Comparison of ENCODE assay signal across 22 mouse cellular contexts in genomic region chr19:57606351-57606750, GRCm38 (mm10). TPM values are rescaled to one million over a fixed set of nuclear protein-coding genes. Genes with fewer than 3 reads are reported as not detected.
DNase-seq lines count a peak whose midpoint lies in the region; ATAC-seq and TF ChIP-seq lines count a peak whose summit lies in the region.
"Had no signal": no experiment of that assay in that cellular context is flagged by ENCODE, and none has a peak within 500 bp of the region (broad histone marks: within the 10 kb centered on the region; RNA-seq: fewer than 3 reads in every experiment).

No protein-coding gene starts in this region.

- H3K4me3 ChIP-seq in embryonic facial prominence, embryonic 13.5 days = no peak overlapping the region
- H3K4me3 ChIP-seq in embryonic facial prominence, embryonic 10.5 days = no peak overlapping the region
- no peak overlapping the region for H3K4me3 ChIP-seq in limb, embryonic 12.5 days (replicated peaks)
- H3K4me3 ChIP-seq in limb, embryonic 10.5 days = no peak overlapping the region
- H3K4me3 ChIP-seq in MEL (ENCODE audit: control insufficient read depth in 1 of 2, insufficient read depth in 1 of 2, low read depth in 2 of 2, low read length in 2 of 2) = peak overlapping the region; percentile 41 to 57
- no peak overlapping the region for H3K4me3 ChIP-seq in limb, embryonic 13.5 days
- no peak overlapping the region for H3K4me3 ChIP-seq in midbrain, embryonic 10.5 days
- H3K4me3 ChIP-seq: forebrain, embryonic 12.5 days; heart, adult 2 months; heart, embryonic 12.5 days; hindbrain, embryonic 10.5 days had no signal

- no peaks in the 10 kb centered on the region for H3K9me3 ChIP-seq in embryonic facial prominence, embryonic 13.5 days
- H3K9me3 ChIP-seq in embryonic facial prominence, embryonic 10.5 days = no peaks in the 10 kb centered on the region
- H3K9me3 ChIP-seq in limb, embryonic 12.5 days = peaks cover 8% of the 10 kb centered on the region; the same call in 1 of the 2 replicates
- H3K9me3 ChIP-seq in limb, embryonic 10.5 days (replicated peaks) = no peaks in the 10 kb centered on the region
- H3K9me3 ChIP-seq in MEL (replicated peaks; ENCODE audit: insufficient read depth, low read length) = no peaks in the 10 kb centered on the region
- H3K9me3 ChIP-seq in limb, embryonic 13.5 days = 0 out of 2 replicates have a peak, but pooled peaks cover 3% of the 10 kb centered on the region
- H3K9me3 ChIP-seq in midbrain, embryonic 10.5 days (replicated peaks) = 0 out of 2 replicates have a peak, but pooled peaks cover 4% of the 10 kb centered on the region
- H3K9me3 ChIP-seq: forebrain, embryonic 12.5 days had no signal

- H3K36me3 ChIP-seq in embryonic facial prominence, embryonic 13.5 days = no peaks in the 10 kb centered on the region
- H3K36me3 ChIP-seq in embryonic facial prominence, embryonic 10.5 days (replicated peaks) = no peaks in the 10 kb centered on the region
- no peaks in the 10 kb centered on the region for H3K36me3 ChIP-seq in limb, embryonic 12.5 days
- H3K36me3 ChIP-seq in limb, embryonic 10.5 days = no peaks in the 10 kb centered on the region
- H3K36me3 ChIP-seq in MEL (ENCODE audit: control insufficient read depth in 1 of 2, insufficient read depth in 2 of 2, low read length in 2 of 2) = peaks cover 0 to 4% of the 10 kb centered on the region in 2 experiments; a peak in 2 of 4 replicates
- peaks cover 2% of the 10 kb centered on the region; the same call in 1 of the 2 replicates for H3K36me3 ChIP-seq in limb, embryonic 13.5 days
- H3K36me3 ChIP-seq in midbrain, embryonic 10.5 days = no peaks in the 10 kb centered on the region
- H3K36me3 ChIP-seq: forebrain, embryonic 12.5 days; G1E; heart, embryonic 12.5 days; hindbrain, embryonic 10.5 days had no signal

- 56% methylated on average over 10 of the region's 10 CpGs for WGBS in embryonic facial prominence, embryonic 13.5 days
- 87% methylated on average over 10 of the region's 10 CpGs for WGBS in embryonic facial prominence, embryonic 10.5 days
- WGBS in limb, embryonic 12.5 days = 60% methylated on average over 10 of the region's 10 CpGs
- WGBS in limb, embryonic 10.5 days = 88% methylated on average over 10 of the region's 10 CpGs
- 48% methylated on average over 10 of the region's 10 CpGs for WGBS in limb, embryonic 13.5 days
- WGBS in midbrain, embryonic 10.5 days = 89% methylated on average over 10 of the region's 10 CpGs

- 0 out of 2 replicates have a peak overlapping the region, but pooled peaks have one; percentile 18 for H3K4me2 ChIP-seq in embryonic facial prominence, embryonic 13.5 days
- H3K4me2 ChIP-seq in limb, embryonic 12.5 days = no peak overlapping the region
- 0 out of 2 replicates have a peak overlapping the region, but pooled peaks have one; percentile 14 for H3K4me2 ChIP-seq in limb, embryonic 13.5 days (replicated peaks)
- H3K4me2 ChIP-seq: forebrain, embryonic 12.5 days; heart, embryonic 12.5 days; hindbrain, embryonic 14.5 days had no signal

- no peak for ATAC-seq in embryonic facial prominence, embryonic 13.5 days (ENCODE audit: insufficient number of reproducible peaks, insufficient read depth, low FRiP score, low TSS enrichment, low read depth)
- ATAC-seq in limb, embryonic 12.5 days (ENCODE audit: insufficient number of reproducible peaks, insufficient read depth, low FRiP score, low TSS enrichment, low read depth) = no peak
- no peak for ATAC-seq in limb, embryonic 13.5 days (ENCODE audit: low FRiP score, low read depth)
- ATAC-seq: CD4-positive, CD25-positive, alpha-beta regulatory T cell, adult 4 months; forebrain, embryonic 16.5 days had no signal

- DNase-seq in embryonic facial prominence, embryonic 10.5 days (ENCODE audit: low spot score) = no peak
- no peak for DNase-seq in limb, embryonic 10.5 days (ENCODE audit: low spot score)
- DNase-seq in MEL (ENCODE audit: low read depth, low spot score) = peak; percentile 76
- no peak for DNase-seq in adrenal gland, postnatal 36 days
- no peak for DNase-seq in midbrain, embryonic 10.5 days (ENCODE audit: low spot score)
- DNase-seq: adrenal gland, postnatal 10 days; B cell, adult 2 months; cerebellum, adult 11-12 months; cerebellum, adult 9-10 months; cerebellum, postnatal 25 days; gastrocnemius, postnatal 10 days; heart, adult 2 months had no signal

- H3K27ac ChIP-seq in embryonic facial prominence, embryonic 13.5 days = peak overlapping the region; percentile 51
- H3K27ac ChIP-seq in embryonic facial prominence, embryonic 10.5 days (replicated peaks) = no peak overlapping the region
- H3K27ac ChIP-seq in limb, embryonic 12.5 days = 0 out of 2 replicates have a peak overlapping the region, but pooled peaks have one; percentile 9
- H3K27ac ChIP-seq in limb, embryonic 10.5 days = no peak overlapping the region
- peak overlapping the region; percentile 22; the same call in 1 of the 2 replicates for H3K27ac ChIP-seq in MEL (ENCODE audit: control insufficient read depth, low read depth, low read length)
- no peak overlapping the region for H3K27ac ChIP-seq in limb, embryonic 13.5 days
- no peak overlapping the region for H3K27ac ChIP-seq in midbrain, embryonic 10.5 days (replicated peaks)
- H3K27ac ChIP-seq: forebrain, embryonic 12.5 days; heart, adult 2 months; hindbrain, embryonic 10.5 days; hindbrain, embryonic 14.5 days had no signal

- TF ChIP-seq POLR2A in MEL (IDR thresholded peaks at IDR 0.05; ENCODE audit: control insufficient read depth in 1 of 2, insufficient read depth in 1 of 2, low read depth in 1 of 2, low read length in 2 of 2, poor library complexity in 1 of 2) = no peak

- no peak for TF ChIP-seq RAD21 in MEL (IDR thresholded peaks at IDR 0.05; ENCODE audit: low read depth, low read length)

- no peaks in the 10 kb centered on the region for H3K27me3 ChIP-seq in embryonic facial prominence, embryonic 13.5 days
- H3K27me3 ChIP-seq in embryonic facial prominence, embryonic 10.5 days (replicated peaks; ENCODE audit: low read depth, poor library complexity, severe bottlenecking) = no peaks in the 10 kb centered on the region
- no peaks in the 10 kb centered on the region for H3K27me3 ChIP-seq in limb, embryonic 12.5 days
- H3K27me3 ChIP-seq in limb, embryonic 10.5 days (ENCODE audit: low read depth, poor library complexity, severe bottlenecking) = no peaks in the 10 kb centered on the region
- no peaks in the 10 kb centered on the region for H3K27me3 ChIP-seq in MEL (ENCODE audit: control insufficient read depth in 1 of 2, insufficient read depth in 2 of 2, low read length in 2 of 2)
- no peaks in the 10 kb centered on the region for H3K27me3 ChIP-seq in limb, embryonic 13.5 days
- no peaks in the 10 kb centered on the region for H3K27me3 ChIP-seq in midbrain, embryonic 10.5 days (ENCODE audit: low read depth, poor library complexity, severe bottlenecking)
- H3K27me3 ChIP-seq: forebrain, embryonic 12.5 days had no signal

- H3K79me2 ChIP-seq in MEL (ENCODE audit: control insufficient read depth, insufficient read depth, low read length, poor library complexity) = peaks cover 5% of the 10 kb centered on the region

- no peak overlapping the region for H3K9ac ChIP-seq in embryonic facial prominence, embryonic 13.5 days
- H3K9ac ChIP-seq in limb, embryonic 12.5 days (replicated peaks) = no peak overlapping the region
- H3K9ac ChIP-seq in MEL (ENCODE audit: control insufficient read depth, low read depth, low read length, poor library complexity, severe bottlenecking) = peak overlapping the region; percentile 4; the same call in 1 of the 2 replicates
- H3K9ac ChIP-seq in limb, embryonic 13.5 days = no peak overlapping the region
- H3K9ac ChIP-seq: forebrain, embryonic 12.5 days; heart, embryonic 12.5 days; hindbrain, embryonic 14.5 days had no signal

- TF ChIP-seq CTCF in MEL (IDR thresholded peaks at IDR 0.05 in 2 of 3, conservative IDR thresholded peaks at IDR 0.05 in 1 of 3; ENCODE audit: control insufficient read depth in 1 of 3, insufficient read depth in 1 of 3, low read depth in 2 of 3, low read length in 3 of 3, poor library complexity in 1 of 3, severe bottlenecking in 1 of 3) = no peak

- peaks cover 24% of the 10 kb centered on the region for H3K4me1 ChIP-seq in embryonic facial prominence, embryonic 13.5 days
- H3K4me1 ChIP-seq in embryonic facial prominence, embryonic 10.5 days = peaks cover 29% of the 10 kb centered on the region
- H3K4me1 ChIP-seq in limb, embryonic 12.5 days (replicated peaks) = peaks cover 30% of the 10 kb centered on the region
- peaks cover 35% of the 10 kb centered on the region for H3K4me1 ChIP-seq in limb, embryonic 10.5 days
- peaks cover 4 to 19% of the 10 kb centered on the region in 2 experiments for H3K4me1 ChIP-seq in MEL (ENCODE audit: control insufficient read depth in 1 of 2, insufficient read depth in 2 of 2, low read length in 2 of 2)
- H3K4me1 ChIP-seq in limb, embryonic 13.5 days = peaks cover 37% of the 10 kb centered on the region
- H3K4me1 ChIP-seq in midbrain, embryonic 10.5 days = peaks cover 23% of the 10 kb centered on the region

- no peak for TF ChIP-seq EP300 in MEL (IDR thresholded peaks at IDR 0.05; ENCODE audit: low read depth in 1 of 2, low read length in 2 of 2)

TF ChIP-seq in MEL, 35 proteins besides CTCF, POLR2A, EP300 and RAD21:
- TF ChIP-seq TBP (IDR thresholded peaks at IDR 0.05; ENCODE audit: low read depth, low read length) (0 out of 2 replicates have a peak, but pooled peaks have one; percentile 3), MAFK (IDR thresholded peaks at IDR 0.05; ENCODE audit: borderline replicate concordance, low read depth, low read length) (no peak; the same call in 1 of the 2 replicates), MAX (IDR thresholded peaks at IDR 0.05; ENCODE audit: low read length) (peak; percentile 3; the same call in 1 of the 2 replicates), POLR2AphosphoS2 (IDR thresholded peaks at IDR 0.05; ENCODE audit: low read length) (no peak), ZNF384 (IDR thresholded peaks at IDR 0.05; ENCODE audit: low read depth, low read length) (no peak), MAZ (IDR thresholded peaks at IDR 0.05; ENCODE audit: low read depth, low read length) (no peak)

RNA-seq across cellular contexts. Expression of gene Atrnl1, which starts 4.5 kb away (rescaled TPM):
- polyA plus RNA-seq in embryonic facial prominence, embryonic 13.5 days (2015; fragmentation: Nextera tagmentation; extraction: Ambion mirVana) = 8.2 and 8.9 TPM in 2 replicates
- polyA plus RNA-seq in embryonic facial prominence, embryonic 10.5 days (2016; fragmentation: Nextera tagmentation; extraction: Ambion mirVana) = 4.0 and 4.3 TPM in 2 replicates
- polyA plus RNA-seq in limb, embryonic 12.5 days (2016; fragmentation: Nextera tagmentation; extraction: Ambion mirVana) = 8.2 and 9.6 TPM in 2 replicates
- polyA plus RNA-seq in limb, embryonic 10.5 days (2016; fragmentation: Nextera tagmentation; extraction: Ambion mirVana) = 3.2 and 5.1 TPM in 2 replicates
- 8.2 and 9.3 TPM in 2 replicates for total RNA-seq in MEL (2012; rRNA removed)
- polyA plus RNA-seq in MEL (2012; ENCODE audit: insufficient read depth in 1 of 2, insufficient read length in 2 of 2, low read depth in 1 of 2, low replicate concordance in 2 of 2, missing spikeins in 1 of 2) = 1 to 10 TPM in 1 of 2 experiments, not detected in 1; 6.4 TPM
- polyA plus RNA-seq in limb, embryonic 13.5 days (2015; fragmentation: Nextera tagmentation; extraction: Ambion mirVana) = 7.1 TPM in 2 replicates
- total RNA-seq in adrenal gland, postnatal 36 days (2021) = 10 to 100 TPM; 26.0 to 29.6 TPM
- 3.0 and 4.1 TPM in 2 replicates for polyA plus RNA-seq in midbrain, embryonic 10.5 days (2016; fragmentation: Nextera tagmentation; extraction: Ambion mirVana)

Comparison
In these comparisons a context has a peak if more than half of its experiments do, and no peak if none do; other contexts are left out.
1. H3K27ac ChIP-seq: peak in embryonic facial prominence, embryonic 13.5 days (single experiment), limb, embryonic 12.5 days (single experiment) and MEL (single experiment); none in embryonic facial prominence, embryonic 10.5 days (single experiment), limb, embryonic 10.5 days (single experiment), limb, embryonic 13.5 days (single experiment) and midbrain, embryonic 10.5 days (single experiment).
2. H3K4me3 ChIP-seq: peak in MEL (2 of 2); none in embryonic facial prominence, embryonic 13.5 days (single experiment), embryonic facial prominence, embryonic 10.5 days (single experiment), limb, embryonic 12.5 days (single experiment), limb, embryonic 10.5 days (single experiment), limb, embryonic 13.5 days (single experiment) and midbrain, embryonic 10.5 days (single experiment).